In the genomic region with DNA sequence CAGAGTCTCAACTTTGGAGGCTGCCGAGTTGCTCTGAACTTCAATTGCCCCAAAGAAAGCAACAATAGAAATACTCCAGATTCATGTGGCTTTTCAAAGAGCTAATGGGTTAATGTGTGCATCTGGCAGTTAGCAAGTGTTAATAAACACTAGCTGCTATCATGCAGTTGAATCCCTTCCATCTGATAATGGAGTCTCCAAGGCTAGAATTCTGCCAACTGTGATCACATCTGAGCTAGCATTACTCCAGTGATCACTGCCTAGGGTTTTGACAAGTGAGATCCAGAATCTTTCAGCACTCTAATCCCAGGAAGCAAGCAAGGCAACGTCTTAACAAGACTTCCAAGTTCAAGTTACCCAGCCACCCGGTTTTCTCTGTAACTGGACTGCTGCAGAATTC, we compare ENCODE assay signal across 14 mouse cellular contexts.
"Had no signal": no experiment of that assay in that cellular context is flagged by ENCODE, and none has a peak within 500 bp of the region (broad histone marks: within the 10 kb centered on the region; RNA-seq: fewer than 3 reads in every experiment).

No protein-coding gene starts in this region.

- H3K9ac ChIP-seq: liver, embryonic 15.5 days; midbrain, embryonic 13.5 days; stomach, embryonic 15.5 days had no signal

- ATAC-seq: lung, postnatal 0 days; midbrain, embryonic 13.5 days had no signal

- H3K4me3 ChIP-seq: limb, embryonic 10.5 days; liver, embryonic 15.5 days; midbrain, embryonic 13.5 days; stomach, embryonic 15.5 days had no signal

- H3K27me3 ChIP-seq: liver, embryonic 15.5 days; midbrain, embryonic 13.5 days; stomach, embryonic 15.5 days had no signal

- H3K9me3 ChIP-seq: limb, embryonic 10.5 days; liver, embryonic 15.5 days; midbrain, embryonic 13.5 days; stomach, embryonic 15.5 days had no signal

- DNase-seq: kidney, adult 8-10 months; kidney, postnatal 36 days; lung, adult 2 months; lung, postnatal 36 days; right cerebral cortex, postnatal 14 days; thymus, adult 2 months; thymus, postnatal 25 days had no signal

- H3K4me1 ChIP-seq: liver, embryonic 15.5 days; stomach, embryonic 15.5 days had no signal

- H3K36me3 ChIP-seq: limb, embryonic 10.5 days; liver, embryonic 15.5 days; midbrain, embryonic 13.5 days; stomach, embryonic 15.5 days had no signal

- H3K27ac ChIP-seq: kidney, postnatal 0 days; limb, embryonic 10.5 days; liver, embryonic 15.5 days; midbrain, embryonic 13.5 days; stomach, embryonic 15.5 days had no signal

- H3K4me2 ChIP-seq: liver, embryonic 11.5 days; liver, embryonic 15.5 days; midbrain, embryonic 13.5 days; stomach, embryonic 15.5 days had no signal
